Mouse (Mus musculus) fibroblast of lung, adult 2 months (primary cell): ENCODE measurements around the gene Adk.
A peak's percentile ranks its signal among the peaks of the same experiment; 100 is the strongest.
"Not testable (repeated sequence)": the region's sequence is repeated elsewhere in the genome, so short reads cannot be mapped to it uniquely, and the experiment has no call there.

Experiments
- DNase-seq: peaks from one replicate; pipeline ENCODE4 v3.0.0-alpha.2; 2011; ENCODE audit warnings: low read depth

Adk gene

GRCm38 (mm10) chr14:21488426-21489115, 436.2 kb downstream of the Adk start:
- DNase-seq = not testable (repeated sequence)

DNA sequence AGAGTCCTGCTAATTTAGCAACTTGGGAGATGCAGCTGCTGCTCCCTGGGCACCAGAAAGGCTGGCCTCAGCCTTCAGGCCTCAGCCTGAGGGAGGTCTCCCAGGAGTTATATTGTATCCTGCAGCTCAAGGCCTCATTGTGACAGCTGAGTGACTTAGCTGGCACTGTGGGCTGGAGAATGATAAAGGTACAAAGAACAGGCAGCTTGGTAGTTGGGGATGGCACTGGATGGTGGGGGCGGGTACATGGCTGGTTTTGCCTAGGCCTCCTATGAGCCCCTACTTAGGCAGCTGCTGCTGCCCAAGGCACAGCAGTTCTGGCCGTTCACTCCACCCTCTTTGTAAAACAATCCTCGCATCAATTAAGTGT, 436.7 kb downstream of the Adk start:
- no peak for DNase-seq

GRCm38 (mm10) chr14:21490141-21490540, 437.8 kb downstream of the Adk start:
- peak; percentile 67 for DNase-seq
